Mouse (Mus musculus) CH12.LX (cell line): ENCODE results near the gene Tex37.

Source experiments
- CHD1 ChIP-seq: IDR thresholded peaks from 2 replicates; pipeline ENCODE4 v1.6.1; 2012; ENCODE audit warnings: low read depth, low read length, improper control_type of control experiment, inconsistent platforms
- CHD2 ChIP-seq: IDR thresholded peaks from 2 replicates; pipeline ENCODE4 v1.6.1; 2011; ENCODE audit warnings: low read length, improper control_type of control experiment
- CTCF ChIP-seq, 2 experiments: IDR thresholded peaks in 1 of 2; conservative IDR thresholded peaks in 1 of 2; 2 replicates each; pipeline ENCODE4 v1.5.1; 2011 to 2012; ENCODE audit warnings: low read depth in 2 of 2, low read length in 2 of 2, improper control_type of control experiment in 1 of 2, inconsistent platforms in 1 of 2, mild to moderate bottlenecking in 1 of 2, moderate library complexity in 1 of 2
- EP300 ChIP-seq: IDR thresholded peaks from 2 replicates; pipeline ENCODE4 v1.6.1; 2011; ENCODE audit warnings: low read length, improper control_type of control experiment
- JUND ChIP-seq: conservative IDR thresholded peaks from 2 replicates; pipeline ENCODE4 v1.6.1; 2011; ENCODE audit warnings: low read depth, low read length, improper control_type of control experiment
- MAZ ChIP-seq: IDR thresholded peaks from 2 replicates; pipeline ENCODE4 v1.6.1; 2012; ENCODE audit warnings: low read depth, mild to moderate bottlenecking, inconsistent platforms, low read length, improper control_type of control experiment, moderate library complexity
- POLR2A ChIP-seq: IDR thresholded peaks from 2 replicates; pipeline ENCODE4 v1.6.1; 2011; ENCODE audit warnings: low read depth, mild to moderate bottlenecking, improper control_type of control experiment, low read length
- RCOR1 ChIP-seq: conservative IDR thresholded peaks from 2 replicates; pipeline ENCODE4 v1.6.1; 2012; ENCODE audit warnings: low read depth, mild to moderate bottlenecking, inconsistent platforms, low read length, improper control_type of control experiment
- SIN3A ChIP-seq: IDR thresholded peaks from 2 replicates; pipeline ENCODE4 v1.6.1; 2012; ENCODE audit warnings: low read length, improper control_type of control experiment, inconsistent platforms
- USF1 ChIP-seq: IDR thresholded peaks from 2 replicates; pipeline ENCODE4 v1.6.1; 2014; ENCODE audit warnings: low read depth, mild to moderate bottlenecking, inconsistent platforms, low read length, improper control_type of control experiment
- ZNF384 ChIP-seq: IDR thresholded peaks from 2 replicates; pipeline ENCODE4 v1.6.1; 2012; ENCODE audit warnings: low read depth, low read length, improper control_type of control experiment, inconsistent platforms

- TF ChIP-seq CTCF (conservative IDR thresholded peaks at IDR 0.05 in 1 of 2, IDR thresholded peaks at IDR 0.05 in 1 of 2; ENCODE audit: low read depth in 2 of 2, low read length in 2 of 2), result no peak
- TF ChIP-seq USF1, result no peak
- no peak for TF ChIP-seq RCOR1
- TF ChIP-seq POLR2A, result no peak
- no peak for TF ChIP-seq ZNF384
- no peak for TF ChIP-seq CHD2
- TF ChIP-seq CHD1, result no peak
- TF ChIP-seq EP300, result no peak
- no peak for TF ChIP-seq SIN3A
- TF ChIP-seq JUND, result no peak
- no peak for TF ChIP-seq MAZ
These were observed 45.5 kb upstream of the Tex37 start for GRCm38 (mm10) chr6:70964116-70964830.
